Mouse (Mus musculus) cerebral cortex, adult 2 months (tissue): Measurements from ENCODE around the gene Gstt3.

Source experiments
- WGBS: fragments of 180-500 bp; shearing (Covaris S2); methylation state at CpG from one replicate; pipeline ENCODE4 v1.1.7; 2018; 5-methylcytosine and 5-hydroxymethylcytosine counted together

Gene Gstt3

DNA sequence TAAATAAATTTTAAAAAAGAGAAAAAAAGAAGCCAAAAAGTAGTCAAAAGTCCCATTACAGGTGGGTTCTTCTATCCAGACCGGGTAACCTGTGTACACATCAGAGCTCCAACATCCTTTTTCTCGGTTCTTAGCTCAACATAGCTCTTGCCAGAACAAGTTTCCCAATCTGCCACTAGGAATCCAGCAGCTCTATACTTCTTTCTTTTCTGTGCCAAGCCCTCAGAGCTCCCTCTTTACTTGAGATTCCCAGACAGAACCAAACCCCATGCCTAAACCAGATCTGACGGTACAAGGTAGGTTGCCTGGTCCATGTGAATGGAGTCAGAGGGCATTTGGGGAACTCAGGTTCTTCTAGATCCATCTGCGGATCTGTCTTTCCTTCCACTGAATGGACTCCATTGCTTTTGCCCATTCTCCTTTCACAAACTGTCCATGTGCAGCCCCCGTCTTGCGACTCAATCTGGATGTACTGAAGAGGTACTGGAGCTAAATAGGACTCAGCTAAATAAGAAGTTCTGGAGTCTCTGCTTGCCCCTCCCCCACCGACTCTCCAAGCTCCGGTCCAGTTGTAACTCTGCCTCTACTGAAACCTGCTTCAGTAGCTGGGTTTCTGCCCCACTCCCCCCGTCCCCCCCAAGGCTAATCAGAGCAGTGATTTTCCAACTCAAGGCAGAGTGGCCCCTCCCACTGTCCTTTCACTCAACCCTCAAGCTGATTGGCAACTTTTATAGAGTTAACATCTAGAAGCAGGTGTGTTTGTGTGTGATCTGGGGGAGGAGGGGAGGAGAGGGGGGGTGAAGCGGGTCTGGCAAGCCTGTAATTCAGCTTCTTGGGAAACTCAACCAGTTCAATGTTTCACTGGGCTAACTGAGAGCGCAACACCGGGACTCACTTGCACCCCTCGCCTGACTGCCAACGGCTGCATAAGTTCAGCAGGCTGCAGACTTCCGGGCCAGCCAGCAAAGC is 1.7 kb downstream of the Gstt3 start:
- WGBS, result 33% methylated on average over 15 of the region's 15 CpGs

- WGBS, result 85% methylated on average over 2 of the region's 2 CpGs
These were observed 3.3 kb downstream of the Gstt3 start for GRCm38 (mm10) chr10:75777885-75778284.

DNA sequence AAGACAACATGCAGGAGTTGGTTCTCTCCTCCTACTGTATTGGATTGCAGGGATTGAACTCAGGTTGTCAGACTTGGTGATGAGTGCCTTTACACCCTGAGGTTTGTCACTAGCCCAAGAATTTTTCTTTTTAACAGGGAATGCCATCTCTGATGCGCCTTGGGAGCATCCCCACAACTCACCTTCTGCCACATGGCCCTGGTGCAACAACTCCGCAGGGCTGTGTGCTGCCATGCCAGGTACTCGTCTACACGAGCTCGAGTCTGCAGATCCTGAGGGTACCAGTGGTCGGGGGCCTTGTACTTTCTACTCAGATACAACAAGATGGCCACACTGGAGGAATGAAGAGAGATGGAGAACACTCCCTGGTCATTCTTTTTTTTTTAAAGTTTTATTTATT is 4.7 kb downstream of the Gstt3 start:
- 87% methylated on average over 6 of the region's 6 CpGs for WGBS

GRCm38 (mm10) chr10:75774587-75774986 is 6.6 kb downstream of the Gstt3 start:
- WGBS, result 93% methylated on average over 9 of the region's 9 CpGs

DNA sequence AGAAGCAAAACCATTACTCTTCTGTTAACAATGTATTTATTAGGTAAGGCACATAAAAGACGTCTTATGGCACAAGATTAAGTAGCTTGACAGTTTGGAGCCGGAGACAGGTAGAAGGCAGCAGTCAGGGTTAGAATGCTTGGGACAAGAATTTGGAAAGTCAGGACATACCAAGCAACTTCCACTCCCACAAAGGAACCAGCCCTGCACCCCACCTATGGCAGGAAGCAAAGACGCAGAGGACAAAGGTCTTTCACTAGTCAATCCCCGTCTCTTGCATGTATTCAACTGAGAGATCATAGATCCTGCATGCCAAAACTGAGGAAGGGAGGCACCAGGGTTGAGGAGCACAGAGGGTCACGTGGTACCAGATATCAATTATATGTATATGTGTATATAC is 7.1 kb downstream of the Gstt3 start:
- WGBS, result 88% methylated on average over 5 of the region's 5 CpGs

GRCm38 (mm10) chr10:75772795-75773664 is 8.2 kb downstream of the Gstt3 start, which contains the start of gene Ddt:
Gene Ddt (minus strand): TSS chr10:75773414.
- under 1% methylated on average over 47 of the region's 47 CpGs for WGBS

- 45% methylated on average over 5 of the region's 5 CpGs for WGBS
These were observed 13.5 kb downstream of the Gstt3 start for GRCm38 (mm10) chr10:75767756-75768155.

DNA sequence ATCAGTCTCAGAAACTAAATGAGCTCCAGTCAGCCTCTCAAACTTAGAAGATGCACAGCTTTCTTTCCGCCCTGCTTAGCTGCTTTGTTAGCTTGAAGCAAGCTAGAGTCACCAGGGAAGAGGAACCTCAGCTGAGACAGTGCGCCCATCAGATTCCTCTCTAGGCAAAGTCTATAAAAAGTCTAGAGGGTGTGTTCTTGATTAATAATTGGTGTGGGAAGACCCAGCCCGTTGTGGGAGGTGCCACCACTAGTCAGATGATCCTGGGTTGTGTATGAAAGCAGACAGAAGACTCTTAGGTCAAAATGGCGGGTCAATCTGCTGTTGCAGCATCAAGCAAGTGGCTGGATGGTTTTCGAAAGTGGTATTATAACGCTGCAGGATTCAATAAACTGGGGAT is 14.4 kb downstream of the Gstt3 start:
- 87% methylated on average over 6 of the region's 6 CpGs for WGBS

DNA sequence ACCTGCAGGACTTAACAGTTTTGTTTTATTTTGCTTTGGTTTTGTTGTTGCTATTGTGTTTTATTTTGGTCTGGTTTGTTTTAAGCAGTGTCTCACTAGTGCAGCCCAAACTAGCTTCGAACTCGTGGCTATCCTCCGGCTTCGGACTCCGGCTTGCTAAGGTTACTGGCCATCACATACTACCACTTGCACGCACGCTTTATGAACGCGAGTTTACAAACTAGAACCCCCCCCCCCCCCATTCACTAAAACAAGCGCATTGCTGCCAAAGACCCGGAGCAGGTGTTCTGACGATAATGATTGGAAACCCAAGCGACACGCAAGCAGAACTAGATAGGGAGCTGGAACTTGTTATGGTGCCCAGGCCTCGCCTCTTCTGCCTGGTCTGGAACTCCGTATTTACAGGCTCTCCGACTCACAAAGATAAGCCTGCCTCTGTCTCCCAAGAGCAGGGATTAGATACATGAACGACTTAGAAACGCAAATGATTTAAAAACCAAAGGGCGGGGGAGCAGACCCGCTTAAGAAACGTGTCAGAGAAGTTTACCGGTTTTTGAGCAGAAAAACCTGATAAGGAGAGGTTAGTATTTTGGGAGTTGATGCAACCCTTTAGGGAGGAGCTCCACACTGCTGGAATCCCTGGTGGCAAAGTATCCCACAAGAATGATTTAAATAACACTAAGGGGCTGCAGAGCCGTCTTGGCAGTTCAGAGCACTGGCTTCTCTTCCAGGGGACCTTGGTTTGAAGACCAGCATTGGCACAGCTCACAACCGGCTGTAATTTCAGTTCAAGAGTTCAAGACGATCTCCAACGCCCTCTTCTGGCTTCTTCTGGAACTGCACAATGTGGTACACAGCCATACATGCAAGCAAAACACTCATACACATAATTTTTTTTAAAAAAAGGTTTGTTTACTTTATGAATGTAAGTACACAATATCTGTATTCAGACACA is 16.4 kb downstream of the Gstt3 start:
- WGBS, result under 1% methylated on average over 27 of the region's 27 CpGs

GRCm38 (mm10) chr10:75763682-75764518 is 17.3 kb downstream of the Gstt3 start, which contains the start of gene Cabin1:
Gene Cabin1 (minus strand): TSS chr10:75764341.
- under 1% methylated on average over 60 of the region's 61 CpGs for WGBS

GRCm38 (mm10) chr10:75762413-75762812 is 18.8 kb downstream of the Gstt3 start:
- WGBS, result 84% methylated on average over 3 of the region's 3 CpGs

GRCm38 (mm10) chr10:75760311-75760710 is 20.9 kb downstream of the Gstt3 start:
- WGBS, result 93% methylated on average over 3 of the region's 3 CpGs

DNA sequence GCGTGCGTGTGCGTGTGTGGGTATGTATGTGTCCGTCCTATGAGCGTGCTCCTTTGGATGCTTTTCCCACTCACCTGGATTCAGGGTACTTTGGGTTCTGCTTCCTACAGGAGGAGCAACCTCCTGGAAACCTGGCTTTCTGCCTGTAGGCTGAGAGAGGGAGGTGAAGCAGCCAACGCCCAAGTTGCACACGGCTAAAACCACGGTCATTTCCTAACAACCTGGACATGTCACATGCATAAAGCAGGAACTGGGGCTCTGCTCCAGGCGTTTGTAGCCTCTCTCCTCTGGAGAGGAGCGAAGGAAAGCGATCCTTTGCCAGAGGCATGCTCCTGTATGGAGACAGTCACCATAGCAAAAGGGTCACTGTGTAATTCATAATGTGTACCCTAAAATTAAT is 24.5 kb downstream of the Gstt3 start:
- 90% methylated on average over 11 of the region's 11 CpGs for WGBS

GRCm38 (mm10) chr10:75744017-75744416 is 37.2 kb downstream of the Gstt3 start:
- WGBS, result 26% methylated on average over 3 of the region's 3 CpGs

- 49% methylated on average over 12 of the region's 12 CpGs for WGBS
These were observed 37.8 kb downstream of the Gstt3 start for GRCm38 (mm10) chr10:75743369-75743768.

DNA sequence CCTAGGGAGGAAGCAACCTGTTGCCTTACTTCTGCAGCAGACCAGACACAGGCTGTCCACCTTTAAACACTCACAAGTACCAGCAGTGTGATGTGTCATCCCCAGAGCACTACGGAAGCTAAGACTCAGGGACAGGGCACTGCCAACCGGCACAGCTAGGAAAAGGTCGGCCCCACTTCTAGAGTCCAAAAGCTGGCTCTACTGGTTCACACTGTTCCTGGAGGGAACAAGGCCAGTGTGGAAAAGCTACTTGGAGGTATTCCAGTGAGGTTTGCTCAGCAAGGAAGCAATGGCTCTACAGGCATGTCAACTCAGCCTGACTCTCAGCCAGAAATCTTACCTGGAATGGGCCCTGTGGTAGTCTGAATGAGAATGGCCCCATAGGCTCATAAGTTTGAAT is 40.3 kb downstream of the Gstt3 start:
- WGBS, result 85% methylated on average over 3 of the region's 3 CpGs

GRCm38 (mm10) chr10:75725449-75725848 is 55.8 kb downstream of the Gstt3 start:
- WGBS, result 93% methylated on average over 7 of the region's 7 CpGs
